Mouse (Mus musculus): ENCODE measurements around the gene Tmem52b.

Gene Tmem52b

GRCm38 (mm10) chr6:129532942-129533860 lies 20.8 kb downstream of the Tmem52b start, which contains the start of gene Gabarapl1:
Gabarapl1 (plus strand) TSS chr6:129533160.
- DNase-seq, result peak; percentile 73 to 75

- no peak for DNase-seq
These were observed 21.7 kb downstream of the Tmem52b start for GRCm38 (mm10) chr6:129534057-129534456.

GRCm38 (mm10) chr6:129534627-129535190 lies 22.4 kb downstream of the Tmem52b start:
- no peak for DNase-seq

DNA sequence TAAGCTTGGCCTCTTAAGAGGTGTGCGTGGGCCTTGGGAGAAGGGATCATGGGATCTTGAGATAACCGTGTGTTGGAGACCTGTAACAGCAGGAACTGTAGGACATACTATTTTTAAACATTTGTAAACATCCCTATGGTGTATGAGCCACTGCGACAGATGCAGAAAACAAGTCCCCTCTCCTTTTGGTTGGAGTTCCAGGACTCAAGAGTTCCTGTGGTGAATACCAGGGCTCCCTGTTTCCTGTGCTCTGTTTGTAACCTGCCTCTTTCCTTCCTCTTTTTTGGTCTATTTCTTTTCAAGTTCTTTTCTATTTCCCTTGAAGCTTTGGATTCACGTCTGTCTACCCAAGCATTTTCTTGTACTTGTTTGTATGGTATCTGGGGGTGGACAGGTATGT lies 23.4 kb downstream of the Tmem52b start:
- DNase-seq, result no peak

- DNase-seq, result no peak
These were observed 26.2 kb downstream of the Tmem52b start for GRCm38 (mm10) chr6:129538555-129538954.

DNA sequence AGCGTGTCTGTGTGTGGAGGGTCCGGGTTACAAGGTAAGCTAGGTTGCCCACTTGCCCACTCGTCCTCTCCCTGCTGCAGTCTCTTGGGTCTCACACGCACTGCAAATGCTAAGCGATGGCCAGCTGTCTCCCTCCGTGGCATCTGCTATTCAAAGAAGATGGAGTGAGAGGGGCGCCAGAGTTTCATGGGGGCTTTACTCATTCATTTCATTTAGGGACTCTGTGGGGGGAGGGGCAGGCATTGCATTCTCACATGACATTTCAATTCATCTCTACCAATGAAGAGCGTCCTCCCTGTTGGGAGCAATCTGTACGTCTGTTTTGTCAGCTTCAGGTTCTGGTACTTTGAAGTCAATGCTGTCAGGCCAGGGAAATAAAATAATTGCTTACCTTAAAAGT lies 29.6 kb downstream of the Tmem52b start:
- DNase-seq, result no peak

GRCm38 (mm10) chr6:129542540-129542939 lies 30.2 kb downstream of the Tmem52b start:
- no peak for DNase-seq

GRCm38 (mm10) chr6:129543709-129544606 lies 31.6 kb downstream of the Tmem52b start:
- DNase-seq, result peak; percentile 40 to 56

- DNase-seq, result no peak
These were observed 34.9 kb downstream of the Tmem52b start for GRCm38 (mm10) chr6:129547277-129547676.

GRCm38 (mm10) chr6:129548009-129548408 lies 35.7 kb downstream of the Tmem52b start:
- DNase-seq, result no peak

GRCm38 (mm10) chr6:129557298-129558023 lies 45.1 kb downstream of the Tmem52b start:
- no peak for DNase-seq

DNA sequence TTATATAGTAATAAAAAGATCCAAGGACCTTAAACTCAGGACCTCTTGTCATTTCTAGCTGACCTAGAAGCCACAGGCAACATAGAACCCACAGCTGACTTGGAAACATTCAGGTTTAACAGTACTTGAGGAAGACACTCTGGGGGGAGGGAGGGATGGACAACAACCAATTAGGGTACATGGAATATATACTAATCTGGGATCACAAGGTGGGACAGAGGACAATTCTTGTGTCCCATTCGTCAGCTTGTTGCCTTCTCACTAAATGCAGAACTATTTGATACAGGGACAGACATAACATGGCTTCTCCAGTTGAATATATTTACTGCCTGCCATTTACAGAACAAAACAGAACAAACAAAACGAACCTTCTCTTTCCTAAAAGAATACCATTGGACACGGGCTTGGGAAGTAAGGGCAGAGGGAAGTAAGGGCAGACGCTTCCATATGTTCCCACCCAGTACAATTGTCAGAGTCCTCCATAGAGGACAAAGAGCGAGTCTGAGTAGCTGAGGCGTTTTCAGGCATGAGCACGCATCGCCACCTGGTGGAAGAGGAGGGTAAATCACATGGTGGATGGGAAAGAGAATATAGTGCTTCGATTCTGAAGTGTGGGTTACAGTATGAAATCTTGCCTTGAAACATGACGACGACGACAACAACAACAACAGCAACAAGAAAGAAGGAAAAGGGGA lies 46.7 kb downstream of the Tmem52b start:
- DNase-seq, result peak; percentile 78

DNA sequence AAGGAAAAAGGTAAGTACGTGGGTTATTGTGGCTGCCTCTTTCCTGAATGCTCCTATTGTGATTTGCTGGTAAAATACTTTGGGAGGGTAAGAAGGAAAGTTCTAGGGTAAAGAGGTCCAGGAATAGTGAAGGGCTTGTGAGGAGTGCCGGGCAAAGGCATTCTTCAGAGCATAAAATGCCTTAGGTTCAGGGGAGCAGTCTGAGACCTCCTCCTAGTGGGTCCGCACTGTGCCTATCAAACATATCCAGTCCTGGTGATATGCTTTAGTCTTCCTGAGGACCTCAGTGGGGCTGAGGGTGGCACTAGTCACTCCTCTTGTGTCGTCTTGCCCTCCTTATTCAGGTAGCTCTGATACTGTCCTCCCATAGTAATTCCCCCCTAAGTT lies 47.3 kb downstream of the Tmem52b start:
- DNase-seq, result no peak

DNA sequence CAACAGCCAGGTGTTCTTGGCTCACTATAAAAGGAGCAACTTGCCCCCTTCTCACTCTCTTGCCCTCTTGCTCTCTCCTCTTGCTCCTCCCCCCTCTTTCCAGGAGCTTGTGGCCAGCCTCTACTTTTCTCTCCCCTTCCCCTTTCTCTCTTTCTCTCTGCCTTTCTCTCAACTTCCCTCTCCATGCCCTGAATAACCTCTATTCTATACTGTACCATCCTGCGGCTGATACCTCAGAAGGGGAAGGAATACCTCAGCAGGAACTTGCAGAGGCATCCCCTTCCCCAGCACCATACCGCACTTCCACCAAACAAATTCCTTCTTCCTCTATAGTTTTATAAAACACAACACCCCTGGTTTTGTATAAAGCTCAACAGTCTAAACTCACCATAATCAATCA lies 52.9 kb downstream of the Tmem52b start:
- DNase-seq, result no peak

All from B cell, adult 2 months (primary cell).